Mouse (Mus musculus) spleen, adult 2 months (tissue): ENCODE data around the gene Vps37c. TPM values are rescaled to one million over a fixed set of nuclear protein-coding genes. Genes with fewer than 3 reads are reported as not detected.

ENCODE experiments used
- DNase-seq, 2 experiments: peaks; one replicate each; pipeline versions ENCODE4 v3.0.0 to v3.0.0-alpha.2; 2012 to 2021; ENCODE audit warnings: low spot score in 2 of 2, low read depth in 1 of 2
- H3K27ac ChIP-seq: fragments of 200-500 bp; 2 replicates; pipeline ENCODE4 v1.5.1; 2012; ENCODE audit warnings: low read length, inconsistent platforms; ENCODE audit not compliant: insufficient read depth
- H3K27me3 ChIP-seq: fragments of 200-500 bp; 2 replicates; pipeline ENCODE4 v1.6.1; 2012; ENCODE audit warnings: mild to moderate bottlenecking, moderate library complexity, low read length, inconsistent platforms; ENCODE audit not compliant: control insufficient read depth, insufficient read depth
- H3K36me3 ChIP-seq: fragments of 200-500 bp; 2 replicates; pipeline ENCODE4 v1.6.1; 2012; ENCODE audit warnings: mild to moderate bottlenecking, low read length, inconsistent platforms; ENCODE audit not compliant: control insufficient read depth, insufficient read depth
- H3K4me1 ChIP-seq: fragments of 200-500 bp; 2 replicates; pipeline ENCODE4 v1.6.1; 2011; ENCODE audit warnings: inconsistent platforms; ENCODE audit not compliant: control insufficient read depth, insufficient read depth, insufficient read length
- H3K4me3 ChIP-seq: fragments of 200-500 bp; 2 replicates; pipeline ENCODE4 v1.5.1; 2011; ENCODE audit warnings: mild to moderate bottlenecking, inconsistent platforms; ENCODE audit not compliant: insufficient read depth, insufficient read length; ENCODE audit errors: extremely low read depth
- CTCF ChIP-seq: fragments of 200-500 bp; IDR thresholded peaks from 2 replicates; pipeline ENCODE4 v1.5.1; 2011; ENCODE audit warnings: mild to moderate bottlenecking, inconsistent platforms; ENCODE audit not compliant: insufficient read depth, insufficient read length, insufficient replicate concordance; ENCODE audit errors: extremely low read depth
- POLR2A ChIP-seq: fragments of 200-500 bp; IDR thresholded peaks from 2 replicates; pipeline ENCODE4 v1.6.1; 2011; ENCODE audit warnings: low read depth, low read length, inconsistent platforms
- WGBS: fragments of 180-500 bp; shearing (Covaris S2); methylation state at CpG from one replicate; pipeline ENCODE4 v1.1.7; 2018; 5-methylcytosine and 5-hydroxymethylcytosine counted together
- polyA plus RNA-seq: library from polyadenylated mRNA; depleted of rRNA; stranded (reverse); fragments of >200 nt; gene quantifications from 2 replicates; pipeline ENCODE4 v1.2.3, GENCODE M21; 2012

Gene Vps37c
- polyA plus RNA-seq, 1 experiment = 19.7 TPM

GRCm38 (mm10) chr19:10738811-10739210 lies 50.3 kb downstream of the Vps37c start, which contains the start of gene Cd5:
TSS of gene Cd5 (minus strand) at chr19:10739002.
- Histone ChIP-seq H3K27ac (peak within 1 kb of the TSS; percentile 96), H3K4me3 (peak within 1 kb of the TSS; percentile 59), H3K36me3 (no peaks in the 10 kb centered on the region), H3K27me3 (no peaks in the 10 kb centered on the region), H3K4me1 (peaks cover 28% of the 10 kb centered on the region; the same call in 1 of the 2 replicates)
- TF ChIP-seq CTCF (no peak), POLR2A (peak; percentile 8; the same call in 1 of the 2 replicates)
- WGBS = 9% methylated on average over 4 of the region's 4 CpGs
- DNase-seq = peak; percentile 66 to 71

- TF ChIP-seq CTCF (no peak), POLR2A (no peak)
- H3K27me3 ChIP-seq = no peaks in the 10 kb centered on the region
- no peaks in the 10 kb centered on the region for H3K36me3 ChIP-seq
- 62% methylated on average over 4 of the region's 4 CpGs for WGBS
- no peak for DNase-seq
- H3K4me1 ChIP-seq = peaks cover 28% of the 10 kb centered on the region; the same call in 1 of the 2 replicates
- no peak overlapping the region for H3K4me3 ChIP-seq
- peak overlapping the region; percentile 19; the same call in 1 of the 2 replicates for H3K27ac ChIP-seq
Observed at GRCm38 (mm10) chr19:10739916-10740315, 51.4 kb downstream of the Vps37c start.

GRCm38 (mm10) chr19:10740641-10741440 lies 52.3 kb downstream of the Vps37c start:
- no peak for TF ChIP-seq CTCF
- no peak for TF ChIP-seq POLR2A
- peaks cover 28% of the 10 kb centered on the region; the same call in 1 of the 2 replicates for H3K4me1 ChIP-seq
- H3K36me3 ChIP-seq = no peaks in the 10 kb centered on the region
- peak overlapping the region; percentile 79 for H3K27ac ChIP-seq
- DNase-seq = peak; percentile 56 to 77
- no peaks in the 10 kb centered on the region for H3K27me3 ChIP-seq
- WGBS = 21% methylated on average over 11 of the region's 11 CpGs
- no peak overlapping the region for H3K4me3 ChIP-seq

GRCm38 (mm10) chr19:10742145-10742544 lies 53.6 kb downstream of the Vps37c start:
- no peaks in the 10 kb centered on the region for H3K36me3 ChIP-seq
- DNase-seq = no peak
- peaks cover 28% of the 10 kb centered on the region; the same call in 1 of the 2 replicates for H3K4me1 ChIP-seq
- TF ChIP-seq POLR2A (no peak), CTCF (no peak)
- H3K27me3 ChIP-seq = no peaks in the 10 kb centered on the region
- WGBS = 69% methylated on average over 6 of the region's 6 CpGs
- H3K27ac ChIP-seq = 0 out of 2 replicates have a peak overlapping the region, but pooled peaks have one; percentile 13
- H3K4me3 ChIP-seq = no peak overlapping the region

- no peak for DNase-seq
- H3K4me3 ChIP-seq = no peak overlapping the region
- peaks cover 28% of the 10 kb centered on the region; the same call in 1 of the 2 replicates for H3K4me1 ChIP-seq
- no peaks in the 10 kb centered on the region for H3K36me3 ChIP-seq
- H3K27ac ChIP-seq = no peak overlapping the region
- WGBS = 31% methylated on average over 3 of the region's 3 CpGs
- no peaks in the 10 kb centered on the region for H3K27me3 ChIP-seq
- TF ChIP-seq POLR2A = no peak
- no peak for TF ChIP-seq CTCF
Observed at GRCm38 (mm10) chr19:10742565-10742964, 54.0 kb downstream of the Vps37c start.

GRCm38 (mm10) chr19:10747182-10747581 lies 58.6 kb downstream of the Vps37c start:
- WGBS = 72% methylated on average over 7 of the region's 7 CpGs

GRCm38 (mm10) chr19:10747718-10748117 lies 59.2 kb downstream of the Vps37c start:
- Histone ChIP-seq H3K27ac (peak overlapping the region; percentile 71), H3K4me1 (peaks cover 13% of the 10 kb centered on the region; the same call in 1 of the 2 replicates), H3K27me3 (no peaks in the 10 kb centered on the region), H3K36me3 (no peaks in the 10 kb centered on the region), H3K4me3 (peak overlapping the region; percentile 41; the same call in 1 of the 2 replicates)
- TF ChIP-seq CTCF (no peak), POLR2A (no peak)
- peak; percentile 21 to 51 for DNase-seq
- WGBS = 63% methylated on average over 6 of the region's 6 CpGs

More at GRCm38 (mm10) chr19:10747182-10747581, 58.6 kb downstream of the Vps37c start:
- Histone ChIP-seq H3K27me3 (no peaks in the 10 kb centered on the region), H3K36me3 (no peaks in the 10 kb centered on the region), H3K4me1 (peaks cover 17% of the 10 kb centered on the region; the same call in 1 of the 2 replicates), H3K4me3 (no peak overlapping the region), H3K27ac (peak overlapping the region; percentile 71; the same call in 1 of the 2 replicates)
- DNase-seq = no peak
- TF ChIP-seq POLR2A (no peak), CTCF (no peak)
